Mouse (Mus musculus) urinary bladder, postnatal 36 days (tissue): Measurements from ENCODE around the gene Mtus2.

Experiments used
- DNase-seq, 2 experiments: peaks; one replicate each; pipeline ENCODE4 v3.0.0; 2022; ENCODE audit warnings: low spot score in 2 of 2, mixed read lengths in 1 of 2

Gene Mtus2

GRCm38 (mm10) chr5:148041661-148042060 is 84.5 kb downstream of the Mtus2 start:
- no peak for DNase-seq

DNA sequence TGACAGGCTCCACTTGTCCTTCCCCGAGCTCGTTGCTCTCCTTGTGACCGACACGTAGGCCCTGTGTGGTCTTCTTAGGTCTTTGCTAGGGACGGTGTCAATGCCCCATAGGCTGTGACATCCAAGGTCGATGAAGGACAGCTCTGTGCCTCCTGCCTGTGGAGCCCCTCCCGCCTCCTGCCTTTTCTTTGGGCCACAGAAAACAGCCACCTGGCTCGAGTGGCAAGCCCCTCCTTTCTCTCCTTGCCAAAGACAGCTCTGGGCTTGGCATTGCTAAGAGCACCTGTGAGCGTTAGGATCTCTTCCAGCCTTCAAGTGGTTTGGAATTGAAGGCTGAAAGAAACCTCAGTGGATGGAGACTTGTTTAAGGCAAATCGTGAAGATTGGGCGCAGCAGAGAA is 91.1 kb downstream of the Mtus2 start:
- DNase-seq, result no peak

DNA sequence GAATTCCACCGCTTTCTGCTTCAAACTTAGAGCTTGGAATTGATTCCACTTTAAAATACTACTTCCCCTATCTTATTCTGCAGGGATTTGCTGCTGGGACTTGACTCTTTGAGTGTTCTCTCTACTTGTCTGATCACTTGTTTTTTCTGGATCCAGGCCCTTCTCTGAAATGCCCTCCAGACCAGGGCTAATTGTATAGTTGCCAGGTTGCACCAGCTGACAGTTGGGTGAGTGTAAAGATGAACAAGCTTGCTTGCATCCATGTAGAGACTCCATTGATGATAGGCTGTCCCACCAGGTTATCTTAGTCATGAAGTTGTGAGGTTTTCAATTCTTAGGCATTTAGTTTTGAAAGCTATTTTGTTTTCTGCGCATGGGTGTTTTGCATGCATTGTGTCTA is 92.2 kb downstream of the Mtus2 start:
- no peak for DNase-seq

DNA sequence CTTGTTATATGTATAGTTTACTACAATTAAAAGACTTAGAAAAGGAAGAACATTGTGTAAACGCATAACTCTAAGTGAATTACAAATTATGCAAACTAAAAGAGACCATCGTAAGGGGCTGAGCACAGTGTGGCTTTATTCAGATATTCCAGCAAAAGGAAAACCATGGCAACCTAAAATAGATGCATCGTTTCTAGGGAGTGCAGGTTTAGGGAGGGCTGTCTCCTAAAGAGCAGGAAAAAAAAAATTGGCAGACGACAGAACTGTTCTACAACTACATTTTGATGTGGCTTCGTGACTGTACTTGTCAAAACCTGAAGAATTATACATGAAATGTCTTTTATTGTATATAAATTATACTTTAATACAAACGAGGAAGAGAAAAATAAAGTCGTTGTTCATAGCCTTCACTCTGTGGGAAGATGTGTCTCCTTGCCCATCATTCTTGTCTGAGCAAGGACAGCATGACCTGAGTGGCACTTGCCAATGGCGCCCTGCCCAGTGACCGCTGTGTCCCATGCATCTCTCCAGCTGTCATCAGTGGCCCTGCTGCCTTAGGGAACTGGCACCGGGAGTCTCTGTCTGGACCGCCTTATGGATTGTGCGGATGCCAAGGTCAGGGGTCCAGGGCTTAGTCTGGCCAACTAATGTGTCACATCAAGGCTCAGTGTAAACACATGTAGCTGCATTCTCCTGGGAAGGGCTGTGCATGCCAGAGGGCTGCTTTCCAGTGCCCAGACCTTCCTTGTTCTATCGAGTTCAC is 95.9 kb downstream of the Mtus2 start:
- no peak for DNase-seq

- no peak for DNase-seq
These were observed 96.5 kb downstream of the Mtus2 start for GRCm38 (mm10) chr5:148053609-148053990.

DNA sequence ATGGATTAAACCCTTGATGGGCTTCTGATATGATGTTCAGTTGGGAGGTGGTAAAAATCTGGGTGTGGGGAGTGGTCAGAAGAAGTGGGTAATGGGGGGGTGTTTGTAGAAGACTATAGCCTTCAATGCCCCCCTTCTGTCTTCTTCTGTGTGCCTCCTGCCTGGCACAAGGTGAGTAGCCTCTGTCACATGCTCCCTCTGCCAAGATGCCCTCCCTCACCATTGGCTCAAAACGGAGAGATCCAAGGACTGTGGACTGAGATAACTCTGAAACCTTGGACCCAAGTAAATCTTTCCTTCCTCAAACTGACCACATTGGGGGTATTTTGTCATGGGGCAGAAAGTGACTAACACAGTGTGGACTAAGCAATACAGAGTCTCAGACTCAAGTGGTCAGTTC is 99.7 kb downstream of the Mtus2 start:
- no peak for DNase-seq

GRCm38 (mm10) chr5:148057433-148057832 is 100.3 kb downstream of the Mtus2 start:
- DNase-seq, result no peak

- DNase-seq, result no peak
These were observed 102.2 kb downstream of the Mtus2 start for GRCm38 (mm10) chr5:148059339-148059738.

GRCm38 (mm10) chr5:148061869-148062268 is 104.7 kb downstream of the Mtus2 start:
- no peak for DNase-seq

DNA sequence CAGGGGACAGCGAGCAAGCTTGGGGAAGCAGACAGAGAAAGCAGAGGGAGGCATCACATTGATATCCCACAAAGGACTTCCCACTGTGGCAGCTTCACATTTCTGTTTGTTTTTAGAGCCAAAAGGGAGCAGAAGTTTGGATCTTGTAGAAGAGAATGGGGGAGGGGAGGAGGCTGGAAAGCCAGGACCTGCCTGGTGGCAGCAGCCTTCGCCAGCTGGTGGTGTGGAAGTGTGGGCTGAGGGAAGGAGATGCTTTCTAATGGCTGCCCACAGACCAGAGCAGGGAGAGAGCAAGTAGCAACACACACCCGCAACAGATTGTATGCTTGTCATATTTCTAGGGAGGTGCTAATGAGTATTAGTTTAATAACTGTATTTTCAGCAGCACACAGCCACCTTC is 106.6 kb downstream of the Mtus2 start:
- no peak for DNase-seq

DNA sequence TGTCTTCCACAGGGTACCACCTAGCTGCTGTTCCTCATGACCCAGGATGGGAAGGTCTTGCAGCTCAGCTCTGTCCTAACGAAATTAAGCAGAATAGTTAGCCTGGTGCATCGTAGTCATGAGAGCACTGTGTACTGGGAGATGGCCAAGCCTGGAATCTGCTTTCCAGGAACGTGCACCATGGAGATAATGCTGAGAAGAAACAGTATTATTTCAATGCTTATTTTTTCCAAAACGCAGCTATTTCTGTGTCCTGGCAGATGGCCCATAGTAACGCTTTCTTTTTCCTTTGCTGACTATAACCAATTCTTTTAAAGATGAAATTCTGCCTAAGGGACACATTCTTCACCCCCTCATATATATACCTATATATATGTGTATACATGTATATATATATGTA is 108.1 kb downstream of the Mtus2 start:
- DNase-seq, result no peak

DNA sequence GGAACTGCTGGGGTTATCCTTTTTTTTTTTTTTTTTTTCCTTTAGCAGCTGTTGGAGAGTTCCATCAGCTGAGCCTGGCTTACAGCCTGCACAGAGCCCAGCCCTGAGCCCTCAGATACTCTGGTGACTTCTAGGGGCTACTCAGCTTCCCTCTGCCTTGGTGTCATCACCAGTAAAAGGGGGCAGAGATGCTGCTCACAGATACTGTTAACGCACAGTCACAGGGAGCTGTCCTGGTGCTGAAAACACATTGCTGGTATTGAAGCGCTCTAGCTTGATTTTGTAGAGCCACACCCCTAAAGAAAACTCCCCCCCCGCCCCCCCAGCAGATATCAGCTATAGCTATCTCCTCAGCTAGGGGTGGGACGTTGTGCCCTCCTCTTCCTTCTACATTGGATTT is 112.8 kb downstream of the Mtus2 start:
- DNase-seq, result no peak

GRCm38 (mm10) chr5:148071800-148072199 is 114.7 kb downstream of the Mtus2 start:
- peak in 1 of 2 experiments; percentile 16 for DNase-seq

- DNase-seq, result no peak
These were observed 116.3 kb downstream of the Mtus2 start for GRCm38 (mm10) chr5:148073461-148073860.

DNA sequence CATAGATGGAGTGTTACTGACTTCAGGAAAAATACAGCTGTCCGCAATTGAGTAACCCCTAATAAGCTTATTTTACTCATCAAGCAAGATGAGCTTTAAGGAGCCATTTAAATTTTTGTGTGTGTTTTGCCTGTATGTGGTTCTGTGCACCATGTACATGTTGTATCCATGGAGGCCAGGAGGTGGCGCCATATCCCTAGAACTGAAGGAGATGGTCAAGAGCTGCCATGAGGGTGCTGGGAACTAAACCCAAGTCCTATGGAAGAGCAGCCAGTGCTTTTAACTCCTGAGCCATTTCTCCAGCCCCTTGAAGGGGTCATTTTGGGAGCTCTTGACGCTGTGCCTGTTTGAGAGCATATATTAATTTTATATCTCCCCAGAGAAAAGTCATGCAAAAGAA is 122.6 kb downstream of the Mtus2 start:
- no peak for DNase-seq

DNA sequence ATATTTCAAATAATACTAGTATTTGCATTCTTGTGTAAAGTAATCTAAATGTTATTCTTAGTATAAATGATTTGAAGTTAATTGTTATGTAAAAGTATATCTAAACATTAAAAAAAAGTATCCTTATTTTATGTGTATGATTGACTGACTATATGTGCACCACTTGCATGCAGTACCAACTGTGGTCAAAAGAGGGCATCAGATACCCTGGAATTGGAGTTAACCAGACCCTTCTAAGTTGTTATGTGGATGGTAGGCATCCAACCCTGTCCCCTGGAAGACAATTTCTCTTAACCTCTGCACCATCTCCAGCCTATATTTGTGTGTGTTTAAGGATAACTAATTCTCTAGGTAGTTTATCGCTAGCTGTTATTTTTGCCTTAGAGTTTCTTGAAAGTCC is 126.4 kb downstream of the Mtus2 start:
- DNase-seq, result no peak

- no peak for DNase-seq
These were observed 127.6 kb downstream of the Mtus2 start for GRCm38 (mm10) chr5:148084766-148085165.

GRCm38 (mm10) chr5:148087796-148088195 is 130.7 kb downstream of the Mtus2 start:
- DNase-seq, result no peak

- no peak for DNase-seq
These were observed 133.2 kb downstream of the Mtus2 start for GRCm38 (mm10) chr5:148090191-148090821.

GRCm38 (mm10) chr5:148094640-148095039 is 137.5 kb downstream of the Mtus2 start:
- DNase-seq, result no peak

DNA sequence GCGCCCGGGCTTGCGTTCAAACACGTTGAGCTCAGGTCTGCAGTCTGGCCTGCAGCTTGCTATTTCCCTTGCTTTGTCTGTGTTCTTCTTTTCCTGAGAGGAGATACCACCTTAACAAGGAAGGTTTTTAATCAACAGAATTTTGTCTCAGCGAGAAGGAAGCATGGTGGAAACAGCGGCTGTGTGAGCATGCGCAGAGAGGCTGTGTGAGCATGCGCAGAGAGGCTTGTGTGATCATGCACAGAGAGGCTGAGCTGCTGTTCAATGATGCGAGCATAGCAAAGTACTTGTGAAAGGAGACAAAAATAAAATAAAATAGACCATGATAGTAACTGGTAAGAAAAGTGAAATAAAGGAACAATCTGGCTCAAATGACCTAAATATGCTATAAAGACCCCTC is 142.2 kb downstream of the Mtus2 start:
- DNase-seq, result no peak

DNA sequence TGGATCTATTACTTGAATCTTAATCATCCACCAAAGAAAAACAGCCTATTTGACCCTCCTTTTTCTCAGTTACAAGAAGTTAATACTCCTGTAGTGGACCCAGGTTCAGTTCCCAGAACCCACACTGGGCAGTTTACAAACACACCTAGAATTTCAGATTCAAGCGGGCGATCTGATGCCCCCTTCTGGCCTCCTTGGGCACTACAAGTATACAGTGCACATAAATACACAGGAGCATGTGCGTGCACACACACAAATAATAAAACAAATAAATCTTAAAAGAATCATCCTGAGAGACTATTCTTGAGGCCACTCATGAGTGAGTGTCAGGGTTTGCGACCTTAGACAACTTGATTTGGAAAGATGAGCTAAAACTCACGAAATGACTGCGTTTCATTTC is 150.2 kb downstream of the Mtus2 start:
- DNase-seq, result no peak

- DNase-seq, result no peak
These were observed 150.8 kb downstream of the Mtus2 start for GRCm38 (mm10) chr5:148107890-148108289.

DNA sequence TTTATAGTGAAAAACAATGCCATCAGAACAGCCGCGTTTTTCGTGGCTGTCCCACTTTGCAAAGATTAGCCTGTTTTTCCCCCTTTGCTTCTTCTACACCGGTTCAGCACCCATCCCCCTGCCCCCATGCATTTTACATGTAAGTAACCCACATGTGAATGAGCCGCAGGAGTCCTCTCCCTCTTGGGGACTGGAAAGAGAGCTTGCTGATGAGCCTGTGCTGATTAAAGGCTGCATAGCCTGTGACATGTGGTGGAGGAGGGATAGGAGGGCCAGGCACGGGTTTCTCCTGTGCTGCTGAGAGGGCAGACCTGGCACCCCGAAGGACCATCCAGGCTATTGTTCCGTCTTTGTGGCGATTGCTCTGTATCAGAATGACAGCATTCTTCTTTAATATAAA is 151.2 kb downstream of the Mtus2 start:
- no peak for DNase-seq
